Mouse (Mus musculus) left cerebral cortex, postnatal 4 days (tissue): ENCODE results near the gene Gm42421. TPM values are rescaled to one million over a fixed set of nuclear protein-coding genes. Genes with fewer than 3 reads are reported as not detected.

Experiments
- DNase-seq: peaks from one replicate; pipeline ENCODE4 v3.0.0-alpha.2; 2022
- intact Hi-C: fragments of 180-260 bp; cut with DNase I; formaldehyde crosslinking; loops from one replicate; pipeline ENCODE4 v1.15.1; 2025
- total RNA-seq, 2 experiments: library from RNA; stranded (reverse); gene quantifications; 2 replicates each; pipeline ENCODE4 v1.2.3; 2021

Gene Gm42421
- total RNA-seq = 1 to 10 TPM; 1.9 to 2.1 TPM

- DNase-seq = no peak
- intact Hi-C loops = loop anchor here (5.0 kb wide), 1 partner anchor 64 kb away; no protein-coding TSS in a partner anchor
Observed at GRCm38 (mm10) chr5:143927875-143928274, at the start of gene Gm42421. TSS of gene Gm42421 (plus strand) at chr5:143928175.

DNA sequence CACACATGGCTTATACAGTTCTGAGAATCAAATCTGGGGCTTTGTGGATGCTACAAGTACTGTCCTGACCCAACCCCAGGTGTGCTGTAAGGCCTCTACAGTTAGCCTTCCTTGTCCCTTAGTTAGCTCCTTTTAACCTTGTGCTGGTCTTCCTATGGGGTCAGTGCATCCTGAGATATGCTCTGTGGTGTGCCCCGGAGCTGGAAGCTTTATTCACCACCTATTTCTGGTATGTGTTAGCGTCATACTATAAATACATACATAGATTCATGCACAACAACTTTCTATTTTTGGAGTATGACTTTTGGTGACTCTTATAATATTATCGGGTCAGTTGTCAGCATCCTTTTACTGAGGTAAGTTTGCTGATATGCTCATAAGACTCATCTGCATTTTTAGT is 42.7 kb upstream of the Gm42421 start:
- DNase-seq = no peak
- intact Hi-C loops = no loop called here

GRCm38 (mm10) chr5:143890741-143891140 is 37.2 kb upstream of the Gm42421 start:
- intact Hi-C loops = no loop called here
- DNase-seq = no peak

- intact Hi-C loops = no loop called here
- DNase-seq = no peak
Observed at GRCm38 (mm10) chr5:143892255-143892886, 35.6 kb upstream of the Gm42421 start.

GRCm38 (mm10) chr5:143893396-143893795 is 34.6 kb upstream of the Gm42421 start:
- no peak for DNase-seq

DNA sequence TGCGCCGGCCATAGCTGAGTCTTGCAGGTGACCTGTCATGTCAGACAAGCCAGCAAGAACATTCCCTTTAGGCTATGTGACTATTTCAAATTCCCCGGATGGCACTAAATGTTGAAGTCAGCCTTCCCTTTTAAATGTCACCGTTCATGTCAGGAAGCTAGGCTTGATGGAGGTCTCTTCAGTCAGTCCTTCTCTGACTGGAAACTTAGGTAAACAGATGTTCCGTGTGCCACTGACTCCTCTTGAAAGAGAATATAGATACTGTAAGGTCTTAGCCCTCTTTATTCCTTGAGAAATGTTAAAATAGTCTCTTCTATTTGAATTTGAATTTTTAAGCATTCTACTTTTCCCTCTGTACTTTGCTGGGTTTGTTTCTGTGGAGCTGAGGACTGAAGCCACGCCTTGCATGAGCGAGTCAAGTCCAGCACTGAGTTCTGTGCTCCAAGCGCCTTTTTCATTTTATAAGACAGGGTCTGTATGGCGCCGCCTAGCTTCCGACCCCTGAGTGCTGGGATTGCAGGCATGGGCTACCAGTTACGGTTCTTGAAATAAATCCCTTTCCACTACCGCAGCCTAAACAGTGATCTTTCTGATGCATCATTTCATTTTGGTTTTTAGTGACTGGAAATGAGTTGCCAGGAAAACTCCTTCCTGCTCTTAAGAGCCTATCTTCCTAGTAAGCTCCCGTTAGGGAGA is 30.2 kb upstream of the Gm42421 start, which contains the start of gene Ankrd61:
TSS of gene Ankrd61 (minus strand) at position 51 of the 696 bp plus-strand sequence.
- intact Hi-C loops = no loop called here
- no peak for DNase-seq

More at GRCm38 (mm10) chr5:143893396-143893795, 34.6 kb upstream of the Gm42421 start:
- intact Hi-C loops = no loop called here

GRCm38 (mm10) chr5:143902111-143902510 is 25.9 kb upstream of the Gm42421 start:
- DNase-seq = peak; percentile 47
- intact Hi-C loops = no loop called here

GRCm38 (mm10) chr5:143903813-143904212 is 24.2 kb upstream of the Gm42421 start:
- intact Hi-C loops = no loop called here
- no peak for DNase-seq

DNA sequence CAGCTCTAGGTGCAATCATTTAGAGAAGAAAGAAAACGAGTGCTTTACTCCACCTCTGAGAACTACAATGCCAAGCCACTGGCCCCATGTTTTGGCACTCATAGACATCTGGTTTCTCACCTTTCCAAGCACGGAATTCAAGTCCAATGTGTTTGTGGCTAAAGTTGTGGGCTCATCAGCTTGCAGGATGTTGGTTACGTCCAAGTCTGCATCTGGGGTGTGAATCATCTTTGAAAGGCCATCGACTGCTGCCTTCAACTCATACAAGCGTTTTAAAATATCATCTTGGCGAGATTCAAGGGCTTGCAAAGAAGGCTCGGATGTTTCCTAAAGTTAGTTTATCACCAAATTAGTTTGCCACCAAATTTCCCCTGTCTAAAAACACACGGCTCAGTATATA is 21.5 kb upstream of the Gm42421 start:
- DNase-seq = no peak
- intact Hi-C loops = no loop called here

- no peak for DNase-seq
- intact Hi-C loops = no loop called here
Observed at GRCm38 (mm10) chr5:143908926-143909325, 19.0 kb upstream of the Gm42421 start.

DNA sequence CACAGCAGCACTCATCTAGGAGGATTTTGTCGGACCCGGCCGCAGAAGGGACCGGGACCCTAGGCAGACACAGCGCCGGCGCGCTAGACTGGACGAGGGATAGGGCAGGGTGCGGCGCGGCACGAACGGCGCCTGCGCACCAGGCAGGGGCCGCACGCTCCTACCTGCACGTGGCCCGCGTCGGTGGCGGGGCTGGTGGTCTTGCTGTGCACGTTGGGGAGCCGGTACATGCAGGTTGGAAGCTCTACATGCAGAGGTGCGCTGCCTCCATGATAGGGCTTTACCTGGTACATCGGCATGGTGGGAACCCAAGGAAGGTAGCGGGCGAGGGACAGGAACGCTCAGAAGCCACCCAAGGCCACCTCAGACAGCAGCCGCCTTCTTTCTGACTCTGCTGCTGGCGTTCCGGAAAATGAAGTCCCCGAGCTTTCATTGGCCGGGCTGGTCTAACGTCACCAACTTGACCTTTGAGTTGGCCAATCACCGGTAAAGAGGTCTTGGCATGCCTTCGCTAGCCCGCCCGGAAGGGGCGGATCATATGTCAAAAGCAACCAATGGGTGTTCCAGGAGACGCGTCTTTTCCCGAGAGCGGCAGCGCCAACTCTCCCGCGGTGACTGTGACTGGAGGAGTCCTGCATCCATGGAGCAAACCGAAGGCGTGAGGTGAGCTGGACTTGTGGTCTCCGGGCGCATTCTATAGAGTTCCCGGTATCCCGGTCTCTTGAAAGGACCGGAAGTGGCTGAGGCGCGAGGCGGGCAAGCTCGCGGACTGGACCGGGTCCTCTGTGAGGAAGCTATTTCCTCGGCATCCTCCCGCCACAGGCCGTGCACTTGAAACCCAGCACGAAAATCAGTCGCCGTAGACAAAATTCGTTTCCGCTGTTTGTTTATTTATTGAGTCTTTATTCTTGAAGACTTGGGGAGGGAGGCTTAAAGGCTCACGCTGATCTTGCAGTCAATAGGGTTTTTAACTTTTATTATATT is 18.3 kb upstream of the Gm42421 start, which contains the start of the genes Aimp2 and Pms2:
TSS of gene Aimp2 (minus strand) at position 431 of the 984 bp plus-strand sequence.
TSS of gene Pms2 (plus strand) at position 548 of the 984 bp plus-strand sequence.
- peak; percentile 96 for DNase-seq
- intact Hi-C loops = loop anchor here (5.0 kb wide), 1 partner anchor 93 kb away; no protein-coding TSS in a partner anchor

GRCm38 (mm10) chr5:143916221-143916620 is 11.8 kb upstream of the Gm42421 start:
- intact Hi-C loops = no loop called here

GRCm38 (mm10) chr5:143917418-143917817 is 10.6 kb upstream of the Gm42421 start:
- intact Hi-C loops = no loop called here
- DNase-seq = peak; percentile 15

More at GRCm38 (mm10) chr5:143916221-143916620, 11.8 kb upstream of the Gm42421 start:
- DNase-seq = peak; percentile 24

- intact Hi-C loops = no loop called here
- no peak for DNase-seq
Observed at GRCm38 (mm10) chr5:143918120-143918519, 9.9 kb upstream of the Gm42421 start.

- DNase-seq = no peak
- intact Hi-C loops = loop anchor here (5.0 kb wide), 1 partner anchor 67 kb away; no protein-coding TSS in a partner anchor
Observed at GRCm38 (mm10) chr5:143924781-143925452, 3.1 kb upstream of the Gm42421 start.

GRCm38 (mm10) chr5:143929291-143929690 is 1.3 kb downstream of the Gm42421 start:
- intact Hi-C loops = loop anchor here (5.0 kb wide), 1 partner anchor 63 kb away; no protein-coding TSS in a partner anchor
- no peak for DNase-seq

DNA sequence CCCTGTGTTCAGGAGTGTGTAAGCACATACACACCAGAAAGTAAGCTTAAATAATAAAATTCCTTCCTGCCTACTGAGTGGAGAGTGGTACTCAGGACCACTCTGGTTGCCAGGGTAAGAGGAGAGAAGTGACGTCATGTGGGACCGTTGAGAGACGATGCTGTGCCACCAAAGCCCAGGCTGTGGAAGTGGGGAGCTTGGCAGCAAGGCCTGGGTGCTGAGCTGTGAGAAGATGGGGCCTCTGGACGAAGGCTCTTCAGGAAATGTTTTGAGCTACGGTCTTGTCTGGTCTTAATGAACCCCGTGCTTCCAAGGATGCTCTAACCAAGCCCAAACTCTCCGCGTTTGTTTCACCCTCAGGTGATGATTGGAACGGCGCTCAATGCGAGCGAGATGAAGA is 2.7 kb downstream of the Gm42421 start:
- intact Hi-C loops = no loop called here
- no peak for DNase-seq

- intact Hi-C loops = no loop called here
Observed at GRCm38 (mm10) chr5:143931863-143932580, 4.0 kb downstream of the Gm42421 start.

GRCm38 (mm10) chr5:143932831-143933230 is 4.9 kb downstream of the Gm42421 start, which contains the start of gene Rsph10b:
TSS of gene Rsph10b (plus strand) at chr5:143933035.
- intact Hi-C loops = no loop called here
- DNase-seq = peak; percentile 10

More at GRCm38 (mm10) chr5:143931863-143932580, 4.0 kb downstream of the Gm42421 start:
- no peak for DNase-seq
